Mouse (Mus musculus) hindbrain, embryonic 11.5 days (tissue): Measurements from ENCODE around the gene Bpifa2. TPM values are rescaled to one million over a fixed set of nuclear protein-coding genes. Genes with fewer than 3 reads are reported as not detected.

Experiments used
- polyA plus RNA-seq: library from polyadenylated mRNA; unstranded; fragments of >200 nt; fragmentation: Nextera tagmentation; extraction: Ambion mirVana; gene quantifications from 2 replicates; pipeline ENCODE4 v1.2.1, GENCODE M21; 2014

Gene Bpifa2
- polyA plus RNA-seq, 1 experiment from 2014 or later, result not detected

Other genes starting within 250 kb of the Bpifa2 start
- not detected in 2 replicates for gene Efcab8, start 228.3 kb upstream of the Bpifa2 start, polyA plus RNA-seq
- not detected in 2 replicates for gene Sun5, start 137.2 kb upstream of the Bpifa2 start, polyA plus RNA-seq
- gene Bpifb2, start 133.2 kb upstream of the Bpifa2 start, polyA plus RNA-seq, result not detected in 2 replicates
- gene Bpifb6, start 107.9 kb upstream of the Bpifa2 start, polyA plus RNA-seq, result 0.08 TPM in 1 of 2 replicates, not detected in the other
- 0.08 and 0.09 TPM in 2 replicates for gene Bpifb3, start 90.0 kb upstream of the Bpifa2 start, polyA plus RNA-seq
- gene Bpifb4, start 70.1 kb upstream of the Bpifa2 start, polyA plus RNA-seq, result not detected in 2 replicates
- not detected in 2 replicates for gene Bpifa6, start 33.3 kb upstream of the Bpifa2 start, polyA plus RNA-seq
- not detected in 2 replicates for gene Bpifa3, start 122.1 kb downstream of the Bpifa2 start, polyA plus RNA-seq
- gene Bpifa1, start 134.6 kb downstream of the Bpifa2 start, polyA plus RNA-seq, result not detected in 2 replicates
- gene Bpifa5, start 154.3 kb downstream of the Bpifa2 start, polyA plus RNA-seq, result not detected in 2 replicates
- not detected in 2 replicates for gene Bpifb1, start 182.6 kb downstream of the Bpifa2 start, polyA plus RNA-seq
- 0.50 TPM in 1 of 2 replicates, not detected in the other for gene Bpifb5, start 215.5 kb downstream of the Bpifa2 start, polyA plus RNA-seq
- not detected in 2 replicates for gene Bpifb9a, start 249.6 kb downstream of the Bpifa2 start, polyA plus RNA-seq